Mouse (Mus musculus) left cerebral cortex, postnatal 25 days (tissue): Measurements from ENCODE around the gene Snx18. TPM values are rescaled to one million over a fixed set of nuclear protein-coding genes. Genes with fewer than 3 reads are reported as not detected.

ENCODE experiments used
- total RNA-seq, 2 experiments: library from RNA; stranded (reverse); gene quantifications; 2 replicates each; pipeline ENCODE4 v1.2.3; 2021

The Snx18 gene
- total RNA-seq, 2 experiments from 2014 or later = 21.4 to 25.7 TPM

Other genes with a start within 250 kb of the Snx18 start
- 1 to 10 TPM; 8.1 to 9.1 TPM for gene Hspb3, start 45.1 kb upstream of the Snx18 start, total RNA-seq
- gene Arl15, start 175.9 kb upstream of the Snx18 start, total RNA-seq = 10 to 100 TPM; 33.7 to 40.8 TPM